Mouse (Mus musculus) lung, postnatal 0 days (tissue): ENCODE measurements around the gene Ino80e. TPM values are rescaled to one million over a fixed set of nuclear protein-coding genes. Genes with fewer than 3 reads are reported as not detected.

Experiments
- ATAC-seq: fragments of 200-750 bp; cut with Nextera tagmentation; 2 replicates; pipeline ENCODE4 v1.8.0; 2017; ENCODE audit warnings: moderate library complexity
- DNase-seq: peaks from one replicate; pipeline ENCODE4 v3.0.0-alpha.2; 2016; ENCODE audit warnings: low spot score
- H3K27ac ChIP-seq: fragments of 300-500 bp; sonication (generic); 2 replicates; pipeline ENCODE4 v1.5.1; 2014; ENCODE audit warnings: antibody characterized with exemption, mild to moderate bottlenecking, low read length, mixed read lengths
- H3K27me3 ChIP-seq: fragments of 300-500 bp; sonication (generic); replicated peaks from 2 replicates; pipeline ENCODE4 v1.6.1; 2014; ENCODE audit warnings: low read length, mixed read lengths; ENCODE audit not compliant: insufficient read depth
- H3K36me3 ChIP-seq: fragments of 300-500 bp; sonication (generic); 2 replicates; pipeline ENCODE4 v1.6.1; 2014; ENCODE audit warnings: low read length, mixed read lengths; ENCODE audit not compliant: insufficient read depth
- H3K4me1 ChIP-seq: fragments of 300-500 bp; sonication (generic); 2 replicates; pipeline ENCODE4 v1.6.1; 2014; ENCODE audit warnings: antibody characterized with exemption, low read depth, low read length, mixed read lengths; ENCODE audit not compliant: insufficient read depth
- H3K4me2 ChIP-seq: fragments of 300-500 bp; sonication (generic); replicated peaks from 2 replicates; pipeline ENCODE4 v1.6.1; 2014; ENCODE audit warnings: low read depth, mild to moderate bottlenecking, low read length, moderate library complexity, mixed read lengths
- H3K4me3 ChIP-seq: fragments of 300-500 bp; sonication (generic); 2 replicates; pipeline ENCODE4 v1.5.1; 2014; ENCODE audit warnings: low read depth, low read length
- H3K9ac ChIP-seq: fragments of 300-500 bp; sonication (generic); replicated peaks from 2 replicates; pipeline ENCODE4 v1.6.1; 2014; ENCODE audit warnings: low read depth, mild to moderate bottlenecking
- H3K9me3 ChIP-seq: fragments of 300-500 bp; sonication (generic); 2 replicates; pipeline ENCODE4 v1.6.1; 2016; ENCODE audit warnings: low read length, mixed read lengths
- CTCF ChIP-seq: IDR thresholded peaks from 2 replicates; pipeline ENCODE4 v1.5.1; 2016; ENCODE audit warnings: antibody characterized with exemption, mild to moderate bottlenecking
- EP300 ChIP-seq: IDR thresholded peaks from 2 replicates; pipeline ENCODE4 v1.6.1; 2016; ENCODE audit warnings: antibody characterized with exemption, mild to moderate bottlenecking, control low read depth
- WGBS: fragments of 180-500 bp; shearing (Covaris S2); extraction: QIAGEN DNeasy Blood & Tissue Kit; methylation state at CpG from one replicate; pipeline ENCODE4 v1.1.7; 2014; 5-methylcytosine and 5-hydroxymethylcytosine counted together
- polyA plus RNA-seq: library from polyadenylated mRNA; unstranded; fragments of >200 nt; fragmentation: Nextera tagmentation; extraction: Ambion mirVana; gene quantifications from 2 replicates; pipeline ENCODE4 v1.2.1, GENCODE M21; 2015

Ino80e gene
- polyA plus RNA-seq, 1 experiment from 2014 or later, result 52.2 TPM

- peak; percentile 23; the same call in 1 of the 2 replicates for ATAC-seq
- no peak overlapping the region for H3K27ac ChIP-seq
- peak overlapping the region; percentile 47 for H3K4me2 ChIP-seq
- H3K9me3 ChIP-seq, result no peaks in the 10 kb centered on the region
- H3K4me1 ChIP-seq, result no peaks in the 10 kb centered on the region
- no peaks in the 10 kb centered on the region for H3K36me3 ChIP-seq
- TF ChIP-seq CTCF (no peak), EP300 (no peak)
- no peak for DNase-seq
- H3K9ac ChIP-seq, result no peak overlapping the region
- H3K27me3 ChIP-seq, result peaks cover 6% of the 10 kb centered on the region; the same call in 1 of the 2 replicates
- WGBS, result 14% methylated on average over 9 of the region's 9 CpGs
- H3K4me3 ChIP-seq, result no peak overlapping the region
These were observed 39.4 kb downstream of the Ino80e start for GRCm38 (mm10) chr7:126822741-126823140.

- H3K4me3 ChIP-seq, result no peak overlapping the region
- H3K27me3 ChIP-seq, result peaks cover 6% of the 10 kb centered on the region; the same call in 1 of the 2 replicates
- H3K4me1 ChIP-seq, result no peaks in the 10 kb centered on the region
- WGBS, result 23% methylated on average over 7 of the region's 7 CpGs
- peak; percentile 69 for DNase-seq
- TF ChIP-seq CTCF, result peak; percentile 95
- TF ChIP-seq EP300, result no peak
- H3K27ac ChIP-seq, result no peak overlapping the region
- no peak overlapping the region for H3K4me2 ChIP-seq
- peak; percentile 68 for ATAC-seq
- H3K9me3 ChIP-seq, result no peaks in the 10 kb centered on the region
- no peak overlapping the region for H3K9ac ChIP-seq
- no peaks in the 10 kb centered on the region for H3K36me3 ChIP-seq
These were observed 40.2 kb downstream of the Ino80e start for GRCm38 (mm10) chr7:126821835-126822511.

GRCm38 (mm10) chr7:126818818-126819217, 43.4 kb downstream of the Ino80e start:
- no peaks in the 10 kb centered on the region; the same call in 1 of the 2 replicates for H3K27me3 ChIP-seq
- no peaks in the 10 kb centered on the region for H3K4me1 ChIP-seq
- no peak for ATAC-seq
- TF ChIP-seq CTCF (peak; percentile 18), EP300 (no peak)
- no peak overlapping the region for H3K9ac ChIP-seq
- no peaks in the 10 kb centered on the region for H3K9me3 ChIP-seq
- no peaks in the 10 kb centered on the region for H3K36me3 ChIP-seq
- no peak for DNase-seq
- WGBS, result 19% methylated on average over 1 of the region's 1 CpGs
- no peak overlapping the region for H3K4me3 ChIP-seq
- H3K4me2 ChIP-seq, result no peak overlapping the region
- no peak overlapping the region for H3K27ac ChIP-seq

DNA sequence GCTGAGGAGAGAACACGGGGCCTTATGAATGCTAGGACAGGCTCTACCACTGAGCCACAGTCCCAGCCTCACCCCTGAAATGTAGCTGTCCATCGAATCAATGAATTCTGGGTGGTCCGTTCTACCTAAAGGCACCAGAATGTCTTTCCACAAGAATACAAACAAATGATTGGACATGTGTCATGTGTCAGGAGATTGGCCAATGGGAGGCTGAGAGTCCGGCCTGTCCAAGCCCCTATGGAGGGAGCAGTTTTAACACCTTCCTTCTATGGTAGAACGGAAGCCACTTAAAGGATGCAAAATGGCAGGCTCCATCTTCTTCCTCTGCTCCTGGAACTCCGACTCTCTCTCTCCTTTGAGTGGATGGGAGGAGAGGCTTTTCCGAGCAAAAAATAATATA, 44.6 kb downstream of the Ino80e start:
- Histone ChIP-seq H3K4me3 (no peak overlapping the region), H3K27ac (no peak overlapping the region), H3K9ac (no peak overlapping the region), H3K36me3 (no peaks in the 10 kb centered on the region), H3K4me1 (no peaks in the 10 kb centered on the region), H3K27me3 (no peaks in the 10 kb centered on the region), H3K4me2 (no peak overlapping the region), H3K9me3 (no peaks in the 10 kb centered on the region)
- TF ChIP-seq EP300, result no peak
- TF ChIP-seq CTCF, result no peak
- 77% methylated on average over 7 of the region's 7 CpGs for WGBS
- DNase-seq (no peak), ATAC-seq (no peak)

- H3K27ac ChIP-seq, result no peak overlapping the region
- H3K9ac ChIP-seq, result no peak overlapping the region
- no peaks in the 10 kb centered on the region for H3K36me3 ChIP-seq
- no peaks in the 10 kb centered on the region for H3K4me1 ChIP-seq
- no peak for TF ChIP-seq EP300
- no peak for TF ChIP-seq CTCF
- ATAC-seq (peak; percentile 50), DNase-seq (peak; percentile 72)
- no peaks in the 10 kb centered on the region for H3K27me3 ChIP-seq
- no peak overlapping the region for H3K4me3 ChIP-seq
- WGBS, result 64% methylated on average over 8 of the region's 8 CpGs
- H3K9me3 ChIP-seq, result no peaks in the 10 kb centered on the region
- no peak overlapping the region for H3K4me2 ChIP-seq
These were observed 45.7 kb downstream of the Ino80e start for GRCm38 (mm10) chr7:126816494-126816893.

DNA sequence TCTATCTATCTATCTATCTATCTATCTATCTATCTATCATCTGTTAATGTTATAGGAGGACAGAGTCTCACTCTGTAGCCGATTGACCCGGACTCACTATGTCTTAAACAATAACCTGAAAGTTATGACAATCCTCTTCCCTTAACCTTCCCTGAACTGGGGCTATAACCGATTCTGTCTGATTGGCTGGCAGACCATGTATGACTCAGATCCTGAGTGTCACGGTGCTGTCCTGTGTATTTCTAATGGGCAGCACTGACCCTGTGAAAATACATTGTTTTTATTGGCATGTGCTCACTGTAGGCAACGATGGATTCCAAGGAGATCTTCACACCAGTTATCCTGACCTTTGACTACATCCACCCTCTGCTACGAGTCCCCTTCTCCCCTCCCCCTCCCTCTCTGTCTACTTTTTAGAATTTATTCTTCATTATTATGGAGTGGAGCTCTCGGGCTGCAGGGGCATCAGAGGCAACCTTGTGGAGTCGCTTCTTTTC, 46.4 kb downstream of the Ino80e start:
- no peak for TF ChIP-seq CTCF
- no peak for TF ChIP-seq EP300
- H3K4me1 ChIP-seq, result no peaks in the 10 kb centered on the region
- no peaks in the 10 kb centered on the region for H3K36me3 ChIP-seq
- no peak overlapping the region for H3K9ac ChIP-seq
- H3K9me3 ChIP-seq, result no peaks in the 10 kb centered on the region
- no peaks in the 10 kb centered on the region for H3K27me3 ChIP-seq
- H3K4me2 ChIP-seq, result no peak overlapping the region
- no peak for ATAC-seq
- H3K4me3 ChIP-seq, result no peak overlapping the region
- H3K27ac ChIP-seq, result no peak overlapping the region
- 48% methylated on average over 8 of the region's 8 CpGs for WGBS
- no peak for DNase-seq
